Mouse (Mus musculus) spleen, adult 12 weeks (tissue): Measurements from ENCODE around the gene Asap2.

Experiments used
- DNase-seq: peaks from one replicate; pipeline ENCODE4 v3.0.0; 2022; ENCODE audit warnings: low spot score

The Asap2 gene

GRCm38 (mm10) chr12:21315923-21316868 lies 325.9 kb downstream of the Asap2 start, which contains the start of gene Iah1:
TSS of gene Iah1 (plus strand) at chr12:21316389.
- DNase-seq, result peak; percentile 71

- no peak for DNase-seq
Measured at GRCm38 (mm10) chr12:21316869-21317265, 326.6 kb downstream of the Asap2 start.

GRCm38 (mm10) chr12:21318143-21318895 lies 328.1 kb downstream of the Asap2 start:
- peak; percentile 61 for DNase-seq
